Mouse (Mus musculus): Measurements from ENCODE around the gene Slc26a8. TPM values are rescaled to one million over a fixed set of nuclear protein-coding genes. Genes with fewer than 3 reads are reported as not detected.

The Slc26a8 gene
- total RNA-seq, 2 experiments from 2014 or later = 0.33 to 0.58 TPM

DNA sequence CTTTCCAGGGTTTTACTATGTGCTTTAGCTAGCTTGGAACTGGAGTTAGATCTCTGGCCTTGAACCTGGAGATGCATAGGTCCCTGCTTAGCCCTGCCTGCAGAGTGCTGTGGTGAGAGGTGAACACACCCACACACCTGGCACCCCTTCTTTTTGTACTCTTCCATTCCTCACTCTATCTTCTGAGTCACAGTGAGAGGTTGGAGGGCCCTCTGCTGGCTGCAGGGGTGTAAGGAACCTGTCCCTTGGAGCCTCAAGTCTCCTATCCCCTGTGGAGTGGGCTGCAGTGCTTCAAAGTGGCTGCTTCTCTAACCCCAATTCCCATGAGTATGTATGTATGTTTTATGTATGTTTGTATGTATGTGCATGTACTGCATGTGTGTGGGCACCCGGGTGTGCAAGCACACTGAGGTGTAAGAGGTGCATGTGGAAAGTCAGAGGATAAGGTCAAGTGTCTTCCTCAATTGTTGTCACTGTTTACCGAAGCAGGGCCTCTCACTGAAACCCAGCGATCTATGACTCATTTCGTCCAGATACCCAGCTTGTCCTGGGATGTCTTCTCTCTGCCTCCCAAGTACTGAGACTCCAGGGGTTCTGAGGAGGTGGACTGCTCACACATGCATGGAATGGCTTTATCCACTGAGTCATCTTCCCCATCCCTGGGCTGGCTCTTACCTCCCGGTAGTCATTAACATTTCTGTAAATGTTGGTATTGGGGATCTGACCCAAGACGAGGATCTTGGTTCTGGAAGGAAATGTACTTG lies 41.2 kb downstream of the Slc26a8 start:
- peak; percentile 54; the same call in 1 of the 2 replicates for ATAC-seq (ENCODE audit: poor library complexity, severe bottlenecking)

DNA sequence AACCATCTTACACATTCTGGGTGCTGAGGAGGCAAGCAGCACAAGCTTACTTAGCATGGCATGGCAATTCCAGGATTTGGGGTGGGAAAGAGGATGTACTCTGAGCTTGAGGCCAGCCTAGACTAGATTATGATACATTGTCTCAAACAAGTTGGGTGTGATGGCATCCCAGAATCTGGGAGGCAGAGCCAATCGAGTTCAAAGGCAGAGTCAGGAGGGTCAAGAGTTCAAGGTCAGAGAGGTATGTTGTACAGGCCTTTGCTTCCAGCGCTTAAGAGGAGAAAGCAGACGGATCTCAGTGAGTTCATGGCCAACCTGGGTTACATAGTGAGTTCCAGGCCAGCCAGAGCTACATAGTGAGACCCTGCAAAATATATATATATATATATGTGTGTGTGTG lies 43.8 kb downstream of the Slc26a8 start:
- no peak for ATAC-seq (ENCODE audit: poor library complexity, severe bottlenecking)

DNA sequence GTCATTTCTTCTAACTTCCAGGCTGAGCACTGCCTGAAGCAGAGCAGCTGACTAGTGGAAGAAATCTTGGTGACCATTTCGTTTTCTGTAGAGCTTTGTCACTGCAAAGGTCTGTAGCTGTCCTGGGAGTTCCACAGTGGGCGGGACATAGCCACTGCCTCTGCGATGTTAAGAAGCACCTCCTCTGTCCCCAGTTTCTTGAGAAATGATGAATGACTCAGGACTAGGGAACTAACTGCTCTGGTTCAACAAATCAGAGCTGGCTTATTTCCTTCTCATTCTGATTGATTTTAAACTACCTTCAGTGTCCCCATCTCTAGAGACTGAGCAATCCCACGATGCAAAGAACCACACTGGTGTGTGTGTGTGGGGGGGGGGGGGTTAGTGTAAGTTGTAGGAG lies 45.9 kb downstream of the Slc26a8 start:
- peak; percentile 85 for ATAC-seq (ENCODE audit: poor library complexity, severe bottlenecking)

- no peak for ATAC-seq (ENCODE audit: poor library complexity, severe bottlenecking)
Observed at GRCm38 (mm10) chr17:28643697-28644096, 46.3 kb downstream of the Slc26a8 start.

- ATAC-seq (ENCODE audit: poor library complexity, severe bottlenecking) = no peak
Observed at GRCm38 (mm10) chr17:28640113-28640512, 49.9 kb downstream of the Slc26a8 start.

- ATAC-seq (ENCODE audit: poor library complexity, severe bottlenecking) = no peak
Observed at GRCm38 (mm10) chr17:28637711-28638690, 52.0 kb downstream of the Slc26a8 start.

GRCm38 (mm10) chr17:28635842-28636241 lies 54.2 kb downstream of the Slc26a8 start:
- ATAC-seq (ENCODE audit: poor library complexity, severe bottlenecking) = no peak

- no peak for ATAC-seq (ENCODE audit: poor library complexity, severe bottlenecking)
Observed at GRCm38 (mm10) chr17:28629125-28629524, 60.9 kb downstream of the Slc26a8 start.

- no peak for ATAC-seq (ENCODE audit: poor library complexity, severe bottlenecking)
Observed at GRCm38 (mm10) chr17:28628248-28629124, 61.5 kb downstream of the Slc26a8 start.

- ATAC-seq (ENCODE audit: poor library complexity, severe bottlenecking) = no peak
Observed at GRCm38 (mm10) chr17:28626937-28627336, 63.1 kb downstream of the Slc26a8 start.

GRCm38 (mm10) chr17:28625327-28625726 lies 64.7 kb downstream of the Slc26a8 start:
- peak; percentile 41; the same call in 1 of the 2 replicates for ATAC-seq (ENCODE audit: poor library complexity, severe bottlenecking)

DNA sequence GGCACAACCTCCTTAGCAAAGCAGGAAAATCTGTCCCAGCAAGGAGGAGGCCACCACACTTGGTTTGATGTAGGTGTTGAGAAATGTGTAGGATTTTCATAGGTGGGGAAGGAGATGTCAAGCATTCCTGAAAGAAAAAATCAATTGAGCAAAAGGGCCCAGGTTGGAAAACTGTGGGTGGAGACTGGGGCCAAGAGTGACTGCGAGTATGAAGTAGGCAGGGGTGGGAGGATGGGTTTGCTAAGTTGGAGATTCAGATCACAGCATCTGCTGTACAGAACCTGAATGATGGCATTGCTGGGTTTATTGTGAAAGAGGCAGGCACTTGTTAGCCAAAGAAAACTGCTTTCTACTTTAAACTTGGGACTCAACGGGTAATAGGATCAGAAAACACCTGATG lies 65.2 kb downstream of the Slc26a8 start:
- no peak for ATAC-seq (ENCODE audit: poor library complexity, severe bottlenecking)

DNA sequence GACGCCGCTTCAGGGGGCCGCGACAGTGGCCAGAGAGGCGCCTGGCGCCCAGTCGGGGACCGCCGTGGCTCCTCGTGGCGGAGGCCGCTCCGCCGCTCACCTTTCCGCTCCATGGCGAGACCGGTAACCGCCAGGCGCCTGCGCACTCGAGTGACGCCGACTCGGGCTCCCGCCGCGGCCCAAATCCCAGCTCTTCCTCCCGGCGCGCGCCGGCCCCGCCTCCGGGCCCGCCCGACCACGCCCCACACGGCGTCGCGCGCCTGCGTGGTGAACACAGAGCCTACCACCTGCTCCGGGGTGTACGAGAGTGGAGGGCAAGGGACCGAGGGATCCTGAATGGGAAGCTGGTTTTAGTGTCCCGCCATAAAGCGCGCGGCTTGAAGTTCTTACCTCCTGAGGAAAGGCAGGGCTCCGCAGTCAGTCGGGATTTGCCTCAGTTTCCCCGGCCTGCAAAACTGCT lies 67.7 kb downstream of the Slc26a8 start, which contains the start of gene Srpk1:
Srpk1 (minus strand) TSS at position 410 of the 460 bp plus-strand sequence.
- ATAC-seq (ENCODE audit: poor library complexity, severe bottlenecking) = peak; percentile 87

GRCm38 (mm10) chr17:28621381-28622299 lies 68.4 kb downstream of the Slc26a8 start:
- peak; percentile 36 for ATAC-seq (ENCODE audit: poor library complexity, severe bottlenecking)

GRCm38 (mm10) chr17:28618775-28619174 lies 71.3 kb downstream of the Slc26a8 start:
- no peak for ATAC-seq (ENCODE audit: poor library complexity, severe bottlenecking)

- no peak for ATAC-seq (ENCODE audit: poor library complexity, severe bottlenecking)
Observed at GRCm38 (mm10) chr17:28618124-28618523, 71.9 kb downstream of the Slc26a8 start.

DNA sequence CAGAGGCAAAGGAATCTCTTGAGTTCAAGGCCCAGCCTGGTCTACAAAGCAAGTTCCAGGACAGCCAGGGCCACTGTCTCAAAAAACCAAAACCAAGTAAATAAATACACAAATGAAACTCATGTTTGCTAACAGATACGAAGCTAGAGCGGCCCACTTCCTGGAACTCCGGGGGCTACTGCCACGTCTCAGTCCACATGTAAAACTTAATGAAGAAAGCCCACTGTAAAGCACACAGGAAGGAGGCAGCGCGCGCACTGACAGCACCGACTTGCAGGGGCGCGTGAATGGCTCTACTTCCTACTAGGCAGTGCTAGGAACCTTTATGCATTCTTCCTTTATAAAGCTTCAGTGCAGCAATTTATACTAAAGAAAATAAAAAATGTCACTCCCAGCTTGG lies 72.4 kb downstream of the Slc26a8 start:
- no peak for ATAC-seq (ENCODE audit: poor library complexity, severe bottlenecking)

DNA sequence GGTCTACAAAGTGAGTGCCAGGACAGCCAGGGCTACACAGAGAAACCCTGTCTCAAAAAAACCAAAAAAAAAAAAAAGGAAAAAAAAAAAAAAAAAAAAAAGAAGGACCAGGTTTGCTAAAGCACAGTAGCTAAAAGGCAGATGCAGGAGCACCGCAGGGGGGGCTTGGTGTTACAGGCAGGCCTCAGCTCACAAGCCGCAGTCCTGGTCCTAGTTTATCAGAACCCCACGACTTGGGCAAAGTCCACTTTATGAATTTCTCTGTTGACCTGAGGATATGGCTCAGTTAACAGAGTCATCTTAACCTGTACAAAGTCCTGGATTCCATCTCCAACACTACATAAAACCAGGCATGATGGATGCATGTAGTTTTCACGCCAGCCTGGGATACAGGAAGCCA lies 74.7 kb downstream of the Slc26a8 start:
- no peak for ATAC-seq (ENCODE audit: poor library complexity, severe bottlenecking)

- ATAC-seq (ENCODE audit: poor library complexity, severe bottlenecking) = no peak
Observed at GRCm38 (mm10) chr17:28613096-28613495, 76.9 kb downstream of the Slc26a8 start.
